Mouse (Mus musculus): ENCODE measurements at regions not wholly inside any gene's neighbourhood (a gene's known extent, or its start where the extent isn't known, plus 50 kb on each side); places are given as distances from the start of the nearest gene placed in this dataset.

- no peak for TF ChIP-seq CTCF (IDR thresholded peaks at IDR 0.05; ENCODE audit: insufficient read depth, low read length)
- TF ChIP-seq POLR2A (IDR thresholded peaks at IDR 0.05; ENCODE audit: borderline replicate concordance, extremely low read depth, low read depth, low read length), result no peak
These were observed 107.3 kb upstream of the Ipo5 start for GRCm38 (mm10) chr14:120803739-120804138.
